ENCODE assay signal across 19 mouse cellular contexts in the genomic region with DNA sequence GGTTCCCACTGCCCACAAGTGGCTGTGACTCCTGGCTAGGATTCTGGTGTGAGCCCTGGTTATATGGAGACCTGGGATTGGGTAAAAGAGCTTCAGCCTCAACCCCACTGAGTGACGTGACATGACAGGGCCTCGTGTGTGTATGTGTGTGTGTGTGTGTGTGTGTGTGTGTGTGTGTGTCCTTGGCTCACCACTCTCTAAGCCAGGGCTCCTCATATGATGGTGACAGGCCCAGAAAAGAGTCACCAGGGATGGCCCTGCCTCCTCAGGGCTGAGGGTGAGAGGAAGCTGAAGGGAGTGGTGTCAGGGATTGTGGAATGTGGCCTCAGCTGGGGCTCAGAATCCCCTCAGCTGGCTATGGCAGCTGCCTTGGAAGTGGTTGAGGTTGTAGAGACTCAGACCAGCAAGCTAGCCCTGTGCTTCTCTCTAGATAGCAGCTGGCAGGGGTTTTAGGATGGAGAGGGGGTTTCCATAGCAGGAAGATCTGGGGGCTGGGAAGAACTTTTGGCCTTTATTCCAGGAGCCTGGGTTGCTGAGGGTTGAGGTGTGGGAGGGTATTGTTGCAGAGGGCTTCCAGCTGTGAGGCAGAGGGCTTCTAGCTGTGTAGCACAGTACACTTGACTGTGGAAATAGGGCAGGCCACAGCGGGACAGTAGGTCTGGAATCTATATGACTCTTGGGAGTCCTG. TPM values are rescaled to one million over a fixed set of nuclear protein-coding genes. Genes with fewer than 3 reads are reported as not detected.
DNase-seq lines count a peak whose midpoint lies in the region; ATAC-seq lines count a peak whose summit lies in the region.
"Had no signal": no experiment of that assay in that cellular context is flagged by ENCODE, and none has a peak within 500 bp of the region (broad histone marks: within the 10 kb centered on the region; RNA-seq: fewer than 3 reads in every experiment).

No protein-coding gene starts in this region.

- no peak overlapping the region for H3K4me3 ChIP-seq in heart, embryonic 15.5 days
- no peak overlapping the region for H3K4me3 ChIP-seq in midbrain, embryonic 13.5 days (replicated peaks)
- no peak overlapping the region for H3K4me3 ChIP-seq in midbrain, embryonic 14.5 days (replicated peaks; ENCODE audit: low read depth, low read length)
- no peak overlapping the region for H3K4me3 ChIP-seq in stomach, embryonic 16.5 days (replicated peaks; ENCODE audit: low read length)
- H3K4me3 ChIP-seq: heart, embryonic 13.5 days; liver, embryonic 13.5 days; midbrain, embryonic 10.5 days; neural tube, embryonic 12.5 days had no signal

- H3K4me2 ChIP-seq in heart, embryonic 15.5 days, result no peak overlapping the region
- no peak overlapping the region for H3K4me2 ChIP-seq in midbrain, embryonic 13.5 days (replicated peaks)
- H3K4me2 ChIP-seq in midbrain, embryonic 14.5 days (ENCODE audit: low read length), result no peak overlapping the region
- no peak overlapping the region for H3K4me2 ChIP-seq in stomach, embryonic 16.5 days (ENCODE audit: low read depth, low read length)
- H3K4me2 ChIP-seq: heart, embryonic 13.5 days; liver, embryonic 13.5 days; neural tube, embryonic 12.5 days had no signal

- H3K4me1 ChIP-seq in heart, embryonic 15.5 days (replicated peaks), result peaks cover 14% of the 10 kb centered on the region
- H3K4me1 ChIP-seq in midbrain, embryonic 13.5 days (replicated peaks), result no peaks in the 10 kb centered on the region
- no peaks in the 10 kb centered on the region for H3K4me1 ChIP-seq in midbrain, embryonic 14.5 days (ENCODE audit: control insufficient read depth, insufficient read depth, low read length)
- peaks cover 23% of the 10 kb centered on the region for H3K4me1 ChIP-seq in stomach, embryonic 16.5 days (ENCODE audit: control insufficient read depth, insufficient read depth, low read length)
- H3K4me1 ChIP-seq: liver, embryonic 13.5 days had no signal

- no peak overlapping the region for H3K9ac ChIP-seq in heart, embryonic 15.5 days
- H3K9ac ChIP-seq in midbrain, embryonic 13.5 days (replicated peaks), result no peak overlapping the region
- H3K9ac ChIP-seq in midbrain, embryonic 14.5 days (replicated peaks; ENCODE audit: low read length), result no peak overlapping the region
- H3K9ac ChIP-seq in stomach, embryonic 16.5 days (ENCODE audit: low read length), result peak overlapping the region; percentile 50
- H3K9ac ChIP-seq: heart, embryonic 13.5 days; liver, embryonic 13.5 days; neural tube, embryonic 12.5 days had no signal

- 0 out of 2 replicates have a peak, but pooled peaks cover 3% of the 10 kb centered on the region for H3K27me3 ChIP-seq in heart, embryonic 15.5 days
- no peaks in the 10 kb centered on the region for H3K27me3 ChIP-seq in midbrain, embryonic 13.5 days
- H3K27me3 ChIP-seq in midbrain, embryonic 14.5 days (ENCODE audit: control insufficient read depth, insufficient read depth, low read length), result no peaks in the 10 kb centered on the region
- no peaks in the 10 kb centered on the region for H3K27me3 ChIP-seq in stomach, embryonic 16.5 days (ENCODE audit: control insufficient read depth, insufficient read depth, low read length)
- H3K27me3 ChIP-seq: liver, embryonic 13.5 days; neural tube, embryonic 12.5 days had no signal

- no peaks in the 10 kb centered on the region for H3K36me3 ChIP-seq in heart, embryonic 15.5 days
- H3K36me3 ChIP-seq in midbrain, embryonic 13.5 days, result no peaks in the 10 kb centered on the region
- no peaks in the 10 kb centered on the region for H3K36me3 ChIP-seq in midbrain, embryonic 14.5 days (ENCODE audit: control insufficient read depth, insufficient read depth, low read length)
- H3K36me3 ChIP-seq in stomach, embryonic 16.5 days (ENCODE audit: control insufficient read depth, insufficient read depth, low read length), result no peaks in the 10 kb centered on the region
- H3K36me3 ChIP-seq: G1E; heart, embryonic 13.5 days; liver, embryonic 13.5 days; midbrain, embryonic 10.5 days; neural tube, embryonic 12.5 days had no signal

- DNase-seq in heart, postnatal 14 days, result no peak
- DNase-seq in midbrain, embryonic 14.5 days, result no peak
- DNase-seq in ZHBTc4 (ENCODE audit: low read depth, low spot score), result peak; percentile 73
- DNase-seq in left cerebral cortex, adult 11 months (ENCODE audit: low spot score), result no peak
- no peak for DNase-seq in layer of hippocampus, postnatal 25 days (ENCODE audit: extremely low spot score in 1 of 2, low spot score in 1 of 2)
- DNase-seq: cerebellum, postnatal 14 days; kidney, postnatal 10 days; layer of hippocampus, adult 9-11 months; liver, embryonic 13.5 days; lung, postnatal 10 days; thymus, postnatal 25 days had no signal

- intact Hi-C loops in heart, postnatal 14 days (cut with DNase I), result no loop called here

- no peaks in the 10 kb centered on the region for H3K9me3 ChIP-seq in heart, embryonic 15.5 days (replicated peaks)
- no peaks in the 10 kb centered on the region for H3K9me3 ChIP-seq in midbrain, embryonic 13.5 days
- H3K9me3 ChIP-seq in midbrain, embryonic 14.5 days (ENCODE audit: control insufficient read depth, low read length), result no peaks in the 10 kb centered on the region
- H3K9me3 ChIP-seq in stomach, embryonic 16.5 days (replicated peaks; ENCODE audit: control insufficient read depth, low read length), result no peaks in the 10 kb centered on the region
- H3K9me3 ChIP-seq: heart, embryonic 13.5 days; liver, embryonic 13.5 days; midbrain, embryonic 10.5 days; neural tube, embryonic 12.5 days had no signal

- no peak for ATAC-seq in heart, embryonic 15.5 days (replicated peaks; ENCODE audit: insufficient number of reproducible peaks, insufficient read depth, low FRiP score, low read depth)
- 0 out of 2 replicates have a peak, but pooled peaks have one; percentile 37 for ATAC-seq in midbrain, embryonic 13.5 days
- ATAC-seq in midbrain, embryonic 14.5 days (ENCODE audit: low FRiP score, low TSS enrichment), result no peak
- ATAC-seq in stomach, embryonic 16.5 days (ENCODE audit: insufficient read depth, low FRiP score), result no peak
- ATAC-seq: inflammation-experienced regulatory T-cells, adult 6 months had no signal

- H3K27ac ChIP-seq in heart, embryonic 15.5 days, result 0 out of 2 replicates have a peak overlapping the region, but pooled peaks have one; percentile 27
- H3K27ac ChIP-seq in midbrain, embryonic 13.5 days, result no peak overlapping the region
- no peak overlapping the region for H3K27ac ChIP-seq in midbrain, embryonic 14.5 days (replicated peaks; ENCODE audit: low read depth, low read length)
- peak overlapping the region; percentile 68; the same call in 1 of the 2 replicates for H3K27ac ChIP-seq in stomach, embryonic 16.5 days (ENCODE audit: low read length)
- H3K27ac ChIP-seq: heart, embryonic 13.5 days; liver, embryonic 13.5 days; midbrain, embryonic 10.5 days; neural tube, embryonic 12.5 days had no signal

- WGBS in heart, embryonic 15.5 days, result 56% methylated on average over 3 of the region's 3 CpGs
- 50% methylated on average over 3 of the region's 3 CpGs for WGBS in midbrain, embryonic 13.5 days
- WGBS in midbrain, embryonic 14.5 days, result 50% methylated on average over 3 of the region's 3 CpGs
- WGBS in stomach, embryonic 16.5 days, result 71% methylated on average over 3 of the region's 3 CpGs

RNA-seq across cellular contexts. Expression of a gene that starts 36.0 kb away (rescaled TPM):
- 3.1 and 4.8 TPM in 2 replicates for polyA plus RNA-seq in heart, embryonic 15.5 days (2015; fragmentation: Nextera tagmentation; extraction: Ambion mirVana)
- 1 to 10 TPM; 1.7 to 1.8 TPM for total RNA-seq in heart, postnatal 14 days (2021)
- 0.26 and 0.46 TPM in 2 replicates for polyA plus RNA-seq in midbrain, embryonic 13.5 days (2015; fragmentation: Nextera tagmentation; extraction: Ambion mirVana)
- polyA plus RNA-seq in midbrain, embryonic 14.5 days (2014; fragmentation: Nextera tagmentation; extraction: Ambion mirVana), result 0.30 and 0.51 TPM in 2 replicates
- 9.4 and 9.5 TPM in 2 replicates for polyA plus RNA-seq in stomach, embryonic 16.5 days (2015; fragmentation: Nextera tagmentation; extraction: Ambion mirVana)
- under 1 TPM; 0.22 to 0.42 TPM for total RNA-seq in layer of hippocampus, postnatal 25 days (2021)
- total RNA-seq: G1E had no signal
- polyA plus RNA-seq: G1E had no signal

RNA-seq across cellular contexts. Expression of a gene that starts 40.9 kb away (rescaled TPM):
- polyA plus RNA-seq in heart, embryonic 15.5 days (2015; fragmentation: Nextera tagmentation; extraction: Ambion mirVana), result 7.4 and 8.1 TPM in 2 replicates
- 1 to 10 TPM; 1.1 to 1.6 TPM for total RNA-seq in heart, postnatal 14 days (2021)
- polyA plus RNA-seq in midbrain, embryonic 13.5 days (2015; fragmentation: Nextera tagmentation; extraction: Ambion mirVana), result 0.05 and 0.09 TPM in 2 replicates
- not detected in 2 replicates for polyA plus RNA-seq in midbrain, embryonic 14.5 days (2014; fragmentation: Nextera tagmentation; extraction: Ambion mirVana)
- polyA plus RNA-seq in stomach, embryonic 16.5 days (2015; fragmentation: Nextera tagmentation; extraction: Ambion mirVana), result 37.4 and 64.5 TPM in 2 replicates
- under 1 TPM; 0.21 to 0.22 TPM for total RNA-seq in layer of hippocampus, postnatal 25 days (2021)
- polyA plus RNA-seq: G1E; neural tube, embryonic 12.5 days had no signal

RNA-seq across cellular contexts. Expression of a gene that starts 44.9 kb away (rescaled TPM):
- 52.0 and 59.9 TPM in 2 replicates for polyA plus RNA-seq in heart, embryonic 15.5 days (2015; fragmentation: Nextera tagmentation; extraction: Ambion mirVana)
- total RNA-seq in heart, postnatal 14 days (2021), result 10 to 100 TPM; 24.7 to 25.5 TPM
- 79.1 and 82.8 TPM in 2 replicates for polyA plus RNA-seq in midbrain, embryonic 13.5 days (2015; fragmentation: Nextera tagmentation; extraction: Ambion mirVana)
- polyA plus RNA-seq in midbrain, embryonic 14.5 days (2014; fragmentation: Nextera tagmentation; extraction: Ambion mirVana), result 61.2 and 87.4 TPM in 2 replicates
- polyA plus RNA-seq in stomach, embryonic 16.5 days (2015; fragmentation: Nextera tagmentation; extraction: Ambion mirVana), result 66.9 and 67.0 TPM in 2 replicates
- total RNA-seq in layer of hippocampus, postnatal 25 days (2021), result 10 to 100 TPM; 45.2 to 53.9 TPM

Comparison
In these comparisons a context has a peak if more than half of its experiments do, and no peak if none do; other contexts are left out.
1. H3K27ac ChIP-seq: peak in heart, embryonic 15.5 days (single experiment) and stomach, embryonic 16.5 days (single experiment); none in midbrain, embryonic 13.5 days (single experiment) and midbrain, embryonic 14.5 days (single experiment).